Comparison of ENCODE assay signal across 12 mouse cellular contexts in genomic region chr11:19982779-19983178, GRCm38 (mm10). TPM values are rescaled to one million over a fixed set of nuclear protein-coding genes. Genes with fewer than 3 reads are reported as not detected.
DNase-seq lines count a peak whose midpoint lies in the region; ATAC-seq and TF ChIP-seq lines count a peak whose summit lies in the region.
"Had no signal": no experiment of that assay in that cellular context is flagged by ENCODE, and none has a peak within 500 bp of the region (broad histone marks: within the 10 kb centered on the region; RNA-seq: fewer than 3 reads in every experiment).

No protein-coding gene starts in this region.

- H3K27ac ChIP-seq in gastrocnemius, adult 2 months: peak overlapping the region; percentile 53
- 0 out of 2 replicates have a peak overlapping the region, but pooled peaks have one; percentile 17 for H3K27ac ChIP-seq in kidney, embryonic 14.5 days (ENCODE audit: low read depth, low read length)
- peak overlapping the region; percentile 45; the same call in 1 of the 2 replicates for H3K27ac ChIP-seq in embryonic fibroblast, embryonic 13.5 days (ENCODE audit: insufficient read depth, low read length)

- intact Hi-C loops in gastrocnemius, adult 2 months (cut with DNase I): loop anchor here (10.0 kb wide), 1 partner anchor 222 kb away; the partner anchor contains the start of gene Rab1a
- intact Hi-C loops in gastrocnemius, postnatal 36 days (cut with DNase I): no loop called here

- no peaks in the 10 kb centered on the region for H3K9me3 ChIP-seq in kidney, embryonic 14.5 days (ENCODE audit: control insufficient read depth, low read length)
- no peaks in the 10 kb centered on the region for H3K9me3 ChIP-seq in E14TG2a.4 (ENCODE audit: low read length)

- no peak for TF ChIP-seq POLR2A in embryonic fibroblast, embryonic 13.5 days (IDR thresholded peaks at IDR 0.05; ENCODE audit: low read depth, low read length)

- no peak for ATAC-seq in kidney, embryonic 14.5 days (ENCODE audit: low FRiP score, low TSS enrichment)

- no peaks in the 10 kb centered on the region for H3K27me3 ChIP-seq in kidney, embryonic 14.5 days (ENCODE audit: control insufficient read depth, insufficient read depth, low read length)
- no peaks in the 10 kb centered on the region for H3K27me3 ChIP-seq in E14TG2a.4 (ENCODE audit: insufficient read depth, low read length)

- H3K4me3 ChIP-seq in gastrocnemius, adult 2 months: peak overlapping the region; percentile 5; the same call in 1 of the 2 replicates
- H3K4me3 ChIP-seq in kidney, embryonic 14.5 days (ENCODE audit: low read length): no peak overlapping the region
- peak overlapping the region; percentile 80 for H3K4me3 ChIP-seq in E14TG2a.4 (replicated peaks; ENCODE audit: low read length)
- H3K4me3 ChIP-seq in embryonic fibroblast, embryonic 13.5 days (ENCODE audit: insufficient read depth, low read length): no peak overlapping the region

- 68% methylated on average over 6 of the region's 6 CpGs for WGBS in kidney, embryonic 14.5 days

- no peak overlapping the region for H3K9ac ChIP-seq in kidney, embryonic 14.5 days (ENCODE audit: low read depth, low read length)

- DNase-seq in gastrocnemius, adult 2 months: no peak
- no peak for DNase-seq in gastrocnemius, postnatal 36 days
- no peak for DNase-seq in kidney, adult 11 months
- DNase-seq in right cerebral cortex, postnatal 14 days: no peak
- no peak for DNase-seq in adrenal gland, adult (ENCODE audit: inconsistent age in 2 of 2, low spot score in 1 of 2)
- DNase-seq: cerebellum, postnatal 10 days; gastrocnemius, postnatal 14 days; kidney, adult 9 months had no signal

- no peak for TF ChIP-seq CTCF in gastrocnemius, adult 2 months (IDR thresholded peaks at IDR 0.05)
- no peak for TF ChIP-seq CTCF in E14TG2a.4 (conservative IDR thresholded peaks at IDR 0.05; ENCODE audit: low read length)
- TF ChIP-seq CTCF in embryonic fibroblast, embryonic 13.5 days (IDR thresholded peaks at IDR 0.05; ENCODE audit: borderline replicate concordance, insufficient read depth, low read length): no peak

- no peak overlapping the region for H3K4me2 ChIP-seq in kidney, embryonic 14.5 days (replicated peaks; ENCODE audit: low read depth, low read length)
- H3K4me2 ChIP-seq: midbrain, embryonic 11.5 days had no signal

- peaks cover 65% of the 10 kb centered on the region for H3K4me1 ChIP-seq in kidney, embryonic 14.5 days (ENCODE audit: control insufficient read depth, insufficient read depth, low read length)
- H3K4me1 ChIP-seq in E14TG2a.4 (replicated peaks; ENCODE audit: low read depth, low read length): peaks cover 95% of the 10 kb centered on the region
- peaks cover 41% of the 10 kb centered on the region for H3K4me1 ChIP-seq in embryonic fibroblast, embryonic 13.5 days (ENCODE audit: control insufficient read depth, insufficient read depth, low read length)

- no peaks in the 10 kb centered on the region for H3K36me3 ChIP-seq in kidney, embryonic 14.5 days (ENCODE audit: control insufficient read depth, insufficient read depth, low read length)
- peaks cover 40% of the 10 kb centered on the region for H3K36me3 ChIP-seq in E14TG2a.4 (ENCODE audit: insufficient read depth, low read length)

RNA-seq across cellular contexts. Expression of gene Spred2, which starts 58.6 kb away (rescaled TPM):
- total RNA-seq in gastrocnemius, adult 2 months (2021): 1 to 10 TPM; 5.6 to 7.8 TPM
- 1 to 10 TPM; 6.1 to 7.1 TPM for total RNA-seq in gastrocnemius, postnatal 36 days (2021)
- polyA plus RNA-seq in kidney, embryonic 14.5 days (2014; fragmentation: Nextera tagmentation; extraction: Ambion mirVana): 9.8 and 12.3 TPM in 2 replicates
- polyA plus RNA-seq in embryonic fibroblast, embryonic 13.5 days (2011; ENCODE audit: insufficient read length, low read depth, missing spikeins): 26.3 and 27.7 TPM in 2 replicates

Comparison
In these comparisons a context has a peak if more than half of its experiments do, and no peak if none do; other contexts are left out.
1. H3K4me3 ChIP-seq: peak in gastrocnemius, adult 2 months (single experiment) and E14TG2a.4 (single experiment); none in kidney, embryonic 14.5 days (single experiment) and embryonic fibroblast, embryonic 13.5 days (single experiment).
2. Peak in every context shown above with its lines, with median percentiles within 50 percentile points of each other: H3K27ac ChIP-seq.